Mouse (Mus musculus) small intestine, adult 2 months (tissue): Measurements from ENCODE around the gene Htr7. TPM values are rescaled to one million over a fixed set of nuclear protein-coding genes. Genes with fewer than 3 reads are reported as not detected.

Experiments
- H3K27ac ChIP-seq: fragments of 200-500 bp; 2 replicates; pipeline ENCODE4 v1.5.1; 2012; ENCODE audit warnings: low read depth, low read length, control low read depth, inconsistent platforms; ENCODE audit not compliant: insufficient read depth
- H3K27me3 ChIP-seq: fragments of 200-500 bp; 2 replicates; pipeline ENCODE4 v1.6.1; 2012; ENCODE audit warnings: mild to moderate bottlenecking, moderate library complexity, low read length, inconsistent platforms; ENCODE audit not compliant: control insufficient read depth, insufficient read depth
- H3K36me3 ChIP-seq: fragments of 200-500 bp; 2 replicates; pipeline ENCODE4 v1.6.1; 2012; ENCODE audit warnings: mild to moderate bottlenecking, low read length, control low read depth, inconsistent platforms; ENCODE audit not compliant: control insufficient read depth, insufficient read depth
- H3K4me1 ChIP-seq: fragments of 200-500 bp; 2 replicates; pipeline ENCODE4 v1.6.1; 2012; ENCODE audit warnings: low read length, inconsistent platforms, mixed read lengths; ENCODE audit not compliant: control insufficient read depth, insufficient read depth, insufficient read length
- H3K4me3 ChIP-seq: fragments of 200-500 bp; 2 replicates; pipeline ENCODE4 v1.5.1; 2012; ENCODE audit warnings: low read depth, mild to moderate bottlenecking, control low read depth, inconsistent platforms, low read length, moderate library complexity
- CTCF ChIP-seq: fragments of 200-500 bp; IDR thresholded peaks from 2 replicates; pipeline ENCODE4 v1.5.1; 2012; ENCODE audit warnings: low read depth, mild to moderate bottlenecking, control low read depth, inconsistent platforms, low read length, moderate library complexity, mixed read lengths; ENCODE audit not compliant: insufficient replicate concordance, insufficient read length; ENCODE audit errors: extremely low read depth
- POLR2A ChIP-seq: fragments of 200-500 bp; IDR thresholded peaks from 2 replicates; pipeline ENCODE4 v1.6.1; 2012; ENCODE audit warnings: low read depth, mild to moderate bottlenecking, control low read depth, inconsistent platforms, low read length, moderate library complexity
- WGBS: fragments of 180-500 bp; shearing (Covaris S2); methylation state at CpG from one replicate; pipeline ENCODE4 v1.1.7; 2018; 5-methylcytosine and 5-hydroxymethylcytosine counted together
- polyA plus RNA-seq: library from polyadenylated mRNA; depleted of rRNA; stranded (reverse); fragments of >200 nt; gene quantifications from 2 replicates; pipeline ENCODE4 v1.2.3, GENCODE M21; 2012; rRNA removed

Htr7 gene
- polyA plus RNA-seq, 1 experiment = 0.15 TPM

- no peak overlapping the region for H3K4me3 ChIP-seq
- 85% methylated on average over 13 of the region's 13 CpGs for WGBS
- no peak for TF ChIP-seq CTCF
- TF ChIP-seq POLR2A = no peak
These were observed 101.6 kb downstream of the Htr7 start for GRCm38 (mm10) chr19:35955698-35956097.

GRCm38 (mm10) chr19:35949888-35950287 is 107.4 kb downstream of the Htr7 start:
- TF ChIP-seq POLR2A = no peak
- H3K27me3 ChIP-seq = no peaks in the 10 kb centered on the region
- H3K36me3 ChIP-seq = no peaks in the 10 kb centered on the region
- no peaks in the 10 kb centered on the region for H3K4me1 ChIP-seq
- H3K27ac ChIP-seq = no peak overlapping the region
- no peak overlapping the region for H3K4me3 ChIP-seq
- WGBS = 31% methylated on average over 1 of the region's 1 CpGs

More at GRCm38 (mm10) chr19:35955698-35956097, 101.6 kb downstream of the Htr7 start:
- Histone ChIP-seq H3K36me3 (no peaks in the 10 kb centered on the region), H3K27me3 (no peaks in the 10 kb centered on the region), H3K4me1 (no peaks in the 10 kb centered on the region), H3K27ac (no peak overlapping the region)

GRCm38 (mm10) chr19:35924961-35925495 is 132.3 kb downstream of the Htr7 start:
- Histone ChIP-seq H3K4me1 (no peaks in the 10 kb centered on the region), H3K4me3 (no peak overlapping the region), H3K36me3 (no peaks in the 10 kb centered on the region), H3K27ac (no peak overlapping the region), H3K27me3 (no peaks in the 10 kb centered on the region)
- 54% methylated on average over 3 of the region's 3 CpGs for WGBS
- TF ChIP-seq CTCF = no peak
- TF ChIP-seq POLR2A = no peak

GRCm38 (mm10) chr19:35924418-35924817 is 132.9 kb downstream of the Htr7 start:
- WGBS = 51% methylated on average over 5 of the region's 5 CpGs
- Histone ChIP-seq H3K4me1 (no peaks in the 10 kb centered on the region), H3K36me3 (no peaks in the 10 kb centered on the region), H3K27me3 (no peaks in the 10 kb centered on the region), H3K4me3 (no peak overlapping the region), H3K27ac (no peak overlapping the region)
- TF ChIP-seq POLR2A = no peak
- no peak for TF ChIP-seq CTCF

Other genes with a start within 250 kb of the Htr7 start
- gene Rpp30, start 26.2 kb upstream of the Htr7 start, polyA plus RNA-seq = 0.32 and 0.44 TPM in 2 replicates
- not detected in 2 replicates for gene Ankrd1, start 62.6 kb upstream of the Htr7 start, polyA plus RNA-seq